Mouse (Mus musculus) C2C12 (cell line): ENCODE measurements at regions not wholly inside any gene's neighbourhood (a gene's known extent, or its start where the extent isn't known, plus 50 kb on each side); places are given as distances from the start of the nearest gene placed in this dataset.

Experiments
- H3K27me3 ChIP-seq: one replicate; pipeline ENCODE4 v1.6.1; 2011; ENCODE audit not compliant: control insufficient read depth, insufficient read depth, insufficient read length
- H3K36me3 ChIP-seq: one replicate; pipeline ENCODE4 v1.6.1; 2011; ENCODE audit not compliant: control insufficient read depth, insufficient read depth
- H3K4me3 ChIP-seq: one replicate; pipeline ENCODE4 v1.5.1; 2011; ENCODE audit warnings: mild to moderate bottlenecking, control low read depth; ENCODE audit not compliant: poor library complexity, insufficient read depth, severe bottlenecking
- H3K79me2 ChIP-seq: one replicate; pipeline ENCODE4 v1.6.1; 2011; ENCODE audit not compliant: control insufficient read depth, insufficient read depth
- H3K79me3 ChIP-seq: one replicate; pipeline ENCODE4 v1.6.1; 2011; ENCODE audit warnings: low read depth, control low read depth
- H3ac ChIP-seq: one replicate; pipeline ENCODE3; 2011; ENCODE audit warnings: low read depth; ENCODE audit not compliant: control insufficient read depth, insufficient read length
- CEBPB ChIP-seq: IDR thresholded peaks from one replicate; pipeline ENCODE4 v1.6.1; 2011; ENCODE audit warnings: low read depth, mild to moderate bottlenecking, control low read depth, moderate library complexity
- CTCF ChIP-seq: IDR thresholded peaks from one replicate; pipeline ENCODE4 v1.5.1; 2011; ENCODE audit not compliant: control insufficient read depth, insufficient read depth, insufficient read length
- FOSL1 ChIP-seq: IDR thresholded peaks from one replicate; pipeline ENCODE4 v1.8.0; 2011; ENCODE audit warnings: mild to moderate bottlenecking, low read length; ENCODE audit not compliant: poor library complexity, insufficient read depth, severe bottlenecking
- MAX ChIP-seq: IDR thresholded peaks from one replicate; pipeline ENCODE4 v1.6.1; 2011; ENCODE audit warnings: mild to moderate bottlenecking, control low read depth
- MYOD1 ChIP-seq: IDR thresholded peaks from one replicate; pipeline ENCODE4 v1.6.1; 2011; ENCODE audit warnings: low read depth; ENCODE audit not compliant: control insufficient read depth, insufficient read length
- MYOG ChIP-seq: IDR thresholded peaks from one replicate; pipeline ENCODE4 v1.6.1; 2011; ENCODE audit not compliant: control insufficient read depth, insufficient read length; ENCODE audit errors: extremely low read depth
- USF1 ChIP-seq: IDR thresholded peaks from one replicate; pipeline ENCODE4 v1.6.1; 2011; ENCODE audit warnings: low read depth, mild to moderate bottlenecking, control low read depth, moderate library complexity

GRCm38 (mm10) chr14:102902906-102903305 is 79.5 kb downstream of the Kctd12 start:
- Histone ChIP-seq H3K4me3 (no peak overlapping the region), H3ac (no peak overlapping the region), H3K27me3 (no peaks in the 10 kb centered on the region), H3K36me3 (no peaks in the 10 kb centered on the region), H3K79me2 (no peaks in the 10 kb centered on the region), H3K79me3 (no peaks in the 10 kb centered on the region)
- TF ChIP-seq FOSL1: no peak
- no peak for TF ChIP-seq MYOG
- no peak for TF ChIP-seq CTCF
- no peak for TF ChIP-seq MYOD1
- no peak for TF ChIP-seq USF1
- TF ChIP-seq CEBPB: no peak
- TF ChIP-seq MAX: no peak

GRCm38 (mm10) chr14:102902236-102902635 is 80.2 kb downstream of the Kctd12 start:
- H3K36me3 ChIP-seq: no peaks in the 10 kb centered on the region
- H3ac ChIP-seq: no peak overlapping the region
- no peaks in the 10 kb centered on the region for H3K79me3 ChIP-seq
- TF ChIP-seq USF1 (no peak), CEBPB (no peak), MYOD1 (no peak), MAX (no peak), MYOG (no peak), FOSL1 (no peak), CTCF (no peak)
- H3K27me3 ChIP-seq: no peaks in the 10 kb centered on the region
- H3K4me3 ChIP-seq: no peak overlapping the region
- no peaks in the 10 kb centered on the region for H3K79me2 ChIP-seq

DNA sequence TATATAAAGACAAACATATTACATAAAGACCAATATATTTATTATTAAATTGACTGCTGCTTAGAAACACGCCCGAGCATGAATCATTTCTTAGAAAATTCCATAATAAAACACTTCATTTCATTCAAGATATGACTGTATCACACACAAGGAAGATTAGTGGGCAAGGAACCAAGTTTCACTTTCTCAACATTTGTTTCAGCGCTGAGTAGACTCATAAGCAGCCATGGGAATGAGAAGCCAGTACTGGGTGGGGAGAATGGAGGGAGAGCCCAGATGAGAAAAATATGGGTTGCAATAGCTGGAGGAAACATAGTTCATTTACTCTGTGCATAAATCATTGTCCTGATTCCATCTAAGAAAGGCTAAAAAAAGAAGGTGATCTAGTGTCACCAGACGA is 84.0 kb downstream of the Kctd12 start:
- H3ac ChIP-seq: no peak overlapping the region
- H3K79me3 ChIP-seq: no peaks in the 10 kb centered on the region
- TF ChIP-seq MAX: no peak
- no peak for TF ChIP-seq USF1
- TF ChIP-seq CTCF: no peak
- TF ChIP-seq MYOD1: no peak
- TF ChIP-seq CEBPB: no peak
- TF ChIP-seq FOSL1: no peak
- TF ChIP-seq MYOG: no peak
- H3K36me3 ChIP-seq: no peaks in the 10 kb centered on the region
- H3K27me3 ChIP-seq: no peaks in the 10 kb centered on the region
- H3K79me2 ChIP-seq: no peaks in the 10 kb centered on the region
- no peak overlapping the region for H3K4me3 ChIP-seq

GRCm38 (mm10) chr14:102897039-102897438 is 85.4 kb downstream of the Kctd12 start:
- Histone ChIP-seq H3ac (no peak overlapping the region), H3K79me2 (no peaks in the 10 kb centered on the region), H3K36me3 (no peaks in the 10 kb centered on the region), H3K4me3 (no peak overlapping the region), H3K79me3 (no peaks in the 10 kb centered on the region), H3K27me3 (no peaks in the 10 kb centered on the region)
- no peak for TF ChIP-seq MAX
- no peak for TF ChIP-seq CEBPB
- TF ChIP-seq CTCF: no peak
- TF ChIP-seq USF1: no peak
- TF ChIP-seq MYOG: no peak
- TF ChIP-seq FOSL1: no peak
- TF ChIP-seq MYOD1: no peak

GRCm38 (mm10) chr14:102896527-102896926 is 85.9 kb downstream of the Kctd12 start:
- H3K27me3 ChIP-seq: no peaks in the 10 kb centered on the region
- H3K79me2 ChIP-seq: no peaks in the 10 kb centered on the region
- TF ChIP-seq MYOD1 (no peak), USF1 (no peak), CEBPB (no peak), CTCF (no peak), FOSL1 (no peak), MAX (no peak), MYOG (no peak)
- H3ac ChIP-seq: no peak overlapping the region
- H3K79me3 ChIP-seq: no peaks in the 10 kb centered on the region
- H3K36me3 ChIP-seq: no peaks in the 10 kb centered on the region
- no peak overlapping the region for H3K4me3 ChIP-seq

DNA sequence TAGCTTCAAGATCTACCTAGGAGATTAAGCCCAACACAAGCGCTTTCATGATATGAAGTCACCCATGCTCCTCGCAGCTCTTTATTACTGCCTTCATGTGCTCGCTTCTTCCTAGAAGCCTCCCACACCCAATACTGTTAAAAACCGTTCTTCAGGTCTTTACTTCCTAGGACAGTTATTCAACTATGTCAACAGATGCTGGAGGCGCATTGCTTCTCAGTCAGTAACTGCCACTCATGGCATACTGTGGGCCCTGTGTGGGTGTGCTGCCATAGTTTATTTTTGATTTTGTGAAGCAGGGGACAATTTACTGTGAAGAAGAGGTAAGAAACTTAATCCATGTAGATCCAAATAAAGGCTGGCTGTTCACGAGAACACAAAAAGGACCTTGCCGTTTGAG is 89.2 kb downstream of the Kctd12 start:
- H3ac ChIP-seq: no peak overlapping the region
- no peaks in the 10 kb centered on the region for H3K36me3 ChIP-seq
- H3K4me3 ChIP-seq: no peak overlapping the region
- no peaks in the 10 kb centered on the region for H3K79me2 ChIP-seq
- TF ChIP-seq CEBPB: no peak
- TF ChIP-seq MAX: no peak
- no peak for TF ChIP-seq USF1
- TF ChIP-seq CTCF: no peak
- no peak for TF ChIP-seq FOSL1
- TF ChIP-seq MYOD1: no peak
- no peak for TF ChIP-seq MYOG
- no peaks in the 10 kb centered on the region for H3K79me3 ChIP-seq
- H3K27me3 ChIP-seq: no peaks in the 10 kb centered on the region
